15 mouse cellular contexts compared by ENCODE assay signal in the genomic region with DNA sequence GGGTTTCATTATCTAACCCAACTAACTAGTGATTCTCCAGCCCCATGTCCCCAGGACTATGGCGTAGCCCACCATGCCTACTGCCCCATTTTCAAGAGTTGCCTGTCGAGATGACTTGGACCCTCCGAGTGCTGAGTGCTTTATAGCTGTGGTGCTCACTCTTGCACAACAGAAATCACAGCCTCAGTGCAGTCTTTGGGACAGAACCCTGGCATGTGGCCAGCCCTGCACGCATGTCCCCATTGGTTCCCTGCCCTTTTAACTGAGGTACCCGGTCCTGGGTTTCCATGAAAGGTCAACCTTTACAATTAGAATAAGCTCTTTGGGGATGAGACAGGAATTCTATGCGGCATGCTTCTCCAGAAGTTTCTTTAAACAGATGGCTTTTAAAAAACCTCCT.
DNase-seq lines count a peak whose midpoint lies in the region; ATAC-seq lines count a peak whose summit lies in the region.
"Had no signal": no experiment of that assay in that cellular context is flagged by ENCODE, and none has a peak within 500 bp of the region (broad histone marks: within the 10 kb centered on the region; RNA-seq: fewer than 3 reads in every experiment).

No protein-coding gene starts in this region.

- peaks cover 56% of the 10 kb centered on the region for H3K4me1 ChIP-seq in heart, embryonic 10.5 days
- peaks cover 18% of the 10 kb centered on the region; the same call in 1 of the 2 replicates for H3K4me1 ChIP-seq in kidney, embryonic 16.5 days (ENCODE audit: insufficient read depth, low read length)
- H3K4me1 ChIP-seq in lung, embryonic 16.5 days (replicated peaks; ENCODE audit: control insufficient read depth, insufficient read depth, low read length), result peaks cover 12% of the 10 kb centered on the region
- no peaks in the 10 kb centered on the region for H3K4me1 ChIP-seq in hindbrain, embryonic 11.5 days (replicated peaks; ENCODE audit: control insufficient read depth, insufficient read depth, low read length)

- H3K36me3 ChIP-seq in heart, embryonic 10.5 days, result 0 out of 2 replicates have a peak, but pooled peaks cover 2% of the 10 kb centered on the region
- H3K36me3 ChIP-seq in kidney, embryonic 16.5 days (ENCODE audit: insufficient read depth, low read length), result no peaks in the 10 kb centered on the region
- H3K36me3 ChIP-seq in lung, embryonic 16.5 days (ENCODE audit: control insufficient read depth, insufficient read depth, low read length), result no peaks in the 10 kb centered on the region
- no peaks in the 10 kb centered on the region for H3K36me3 ChIP-seq in hindbrain, embryonic 11.5 days (ENCODE audit: control insufficient read depth, insufficient read depth, low read length)
- H3K36me3 ChIP-seq: hindbrain, embryonic 13.5 days; limb, embryonic 15.5 days had no signal

- H3K27me3 ChIP-seq in heart, embryonic 10.5 days (ENCODE audit: insufficient read depth, poor library complexity, severe bottlenecking), result no peaks in the 10 kb centered on the region
- no peaks in the 10 kb centered on the region for H3K27me3 ChIP-seq in kidney, embryonic 16.5 days (ENCODE audit: insufficient read depth, low read length)
- H3K27me3 ChIP-seq in lung, embryonic 16.5 days (ENCODE audit: control insufficient read depth, insufficient read depth, low read depth, low read length), result no peaks in the 10 kb centered on the region
- no peaks in the 10 kb centered on the region for H3K27me3 ChIP-seq in hindbrain, embryonic 11.5 days (ENCODE audit: control insufficient read depth, insufficient read depth, low read length)
- H3K27me3 ChIP-seq: forebrain, embryonic 13.5 days; hindbrain, embryonic 13.5 days; limb, embryonic 15.5 days had no signal

- 80% methylated on average over 6 of the region's 6 CpGs for WGBS in heart, embryonic 10.5 days
- WGBS in kidney, embryonic 16.5 days, result 50% methylated on average over 6 of the region's 6 CpGs
- WGBS in lung, embryonic 16.5 days, result 49% methylated on average over 6 of the region's 6 CpGs
- WGBS in hindbrain, embryonic 11.5 days, result 82% methylated on average over 6 of the region's 6 CpGs

- no peaks in the 10 kb centered on the region for H3K9me3 ChIP-seq in heart, embryonic 10.5 days
- H3K9me3 ChIP-seq in kidney, embryonic 16.5 days (ENCODE audit: low read length), result no peaks in the 10 kb centered on the region
- H3K9me3 ChIP-seq in lung, embryonic 16.5 days (ENCODE audit: control insufficient read depth, low read length), result no peaks in the 10 kb centered on the region
- no peaks in the 10 kb centered on the region for H3K9me3 ChIP-seq in hindbrain, embryonic 11.5 days (ENCODE audit: control insufficient read depth, low read length)
- H3K9me3 ChIP-seq: forebrain, embryonic 13.5 days; hindbrain, embryonic 13.5 days; limb, embryonic 15.5 days; megakaryocyte, embryonic 14.5 days had no signal

- H3K9ac ChIP-seq in kidney, embryonic 16.5 days (replicated peaks; ENCODE audit: low read length), result no peak overlapping the region
- no peak overlapping the region for H3K9ac ChIP-seq in lung, embryonic 16.5 days (ENCODE audit: low read length)
- H3K9ac ChIP-seq in hindbrain, embryonic 11.5 days (ENCODE audit: low read depth, low read length), result no peak overlapping the region
- H3K9ac ChIP-seq: forebrain, embryonic 13.5 days; hindbrain, embryonic 13.5 days; limb, embryonic 15.5 days had no signal

- ATAC-seq in kidney, embryonic 16.5 days (ENCODE audit: low FRiP score, low TSS enrichment), result no peak
- peak; percentile 73 for ATAC-seq in lung, embryonic 16.5 days (ENCODE audit: low read depth)
- no peak for ATAC-seq in hindbrain, embryonic 11.5 days (ENCODE audit: low FRiP score)
- ATAC-seq: forebrain, embryonic 13.5 days; intestine, postnatal 0 days had no signal

- no peak overlapping the region for H3K27ac ChIP-seq in heart, embryonic 10.5 days
- H3K27ac ChIP-seq in kidney, embryonic 16.5 days (ENCODE audit: low read length), result no peak overlapping the region
- peak overlapping the region; percentile 75 for H3K27ac ChIP-seq in lung, embryonic 16.5 days (ENCODE audit: low read length)
- no peak overlapping the region for H3K27ac ChIP-seq in hindbrain, embryonic 11.5 days (ENCODE audit: low read depth, low read length)
- H3K27ac ChIP-seq: forebrain, embryonic 13.5 days; hindbrain, embryonic 13.5 days; limb, embryonic 15.5 days had no signal

- H3K4me2 ChIP-seq in kidney, embryonic 16.5 days (replicated peaks; ENCODE audit: low read depth, low read length), result no peak overlapping the region
- no peak overlapping the region for H3K4me2 ChIP-seq in lung, embryonic 16.5 days (ENCODE audit: low read depth, low read length)
- H3K4me2 ChIP-seq in hindbrain, embryonic 11.5 days (replicated peaks; ENCODE audit: low read depth, low read length), result no peak overlapping the region
- H3K4me2 ChIP-seq: forebrain, embryonic 13.5 days; hindbrain, embryonic 13.5 days; limb, embryonic 15.5 days had no signal

- no peak overlapping the region for H3K4me3 ChIP-seq in heart, embryonic 10.5 days
- H3K4me3 ChIP-seq in kidney, embryonic 16.5 days (ENCODE audit: low read length), result no peak overlapping the region
- H3K4me3 ChIP-seq in lung, embryonic 16.5 days (ENCODE audit: low read length), result no peak overlapping the region
- no peak overlapping the region for H3K4me3 ChIP-seq in hindbrain, embryonic 11.5 days (ENCODE audit: low read depth, low read length)
- H3K4me3 ChIP-seq: forebrain, embryonic 13.5 days; hindbrain, embryonic 13.5 days; limb, embryonic 15.5 days had no signal

- DNase-seq in heart, embryonic 10.5 days (ENCODE audit: low spot score), result peak; percentile 50
- no peak for DNase-seq in heart, adult 11 months
- DNase-seq in kidney, postnatal 14 days, result peak; percentile 42
- peak; percentile 24 for DNase-seq in adipocyte (ENCODE audit: low spot score)
- no peak for DNase-seq in hindbrain, embryonic 11.5 days (ENCODE audit: low spot score)
- DNase-seq: cerebellum, adult 2 months; embryo, embryonic 11 days; right cerebral cortex, postnatal 4 days had no signal

Comparison
In these comparisons a context has a peak if more than half of its experiments do, and no peak if none do; other contexts are left out.
1. DNase-seq: peak in heart, embryonic 10.5 days (single experiment), kidney, postnatal 14 days (single experiment) and adipocyte (single experiment); none in heart, adult 11 months (single experiment) and hindbrain, embryonic 11.5 days (single experiment).